Mouse (Mus musculus) spleen, adult 10 weeks (tissue): ENCODE results near the gene Sh3pxd2b. TPM values are rescaled to one million over a fixed set of nuclear protein-coding genes. Genes with fewer than 3 reads are reported as not detected.

ENCODE experiments used
- polyA plus RNA-seq: library from polyadenylated mRNA; stranded (reverse); fragments of 350-450 nt; fragmentation: Illumina TruSeq; extraction: RNeasy Lipid Tissue Mini Kit (QIAGEN cat#74804); gene quantifications from one replicate; pipeline ENCODE4 v1.2.3, GENCODE M21; 2015; ENCODE audit warnings: low replicate concordance; ENCODE audit not compliant: insufficient read depth

Gene Sh3pxd2b
- polyA plus RNA-seq, result 5.4 TPM

GRCm38 (mm10) chr11:32347607-32348432, at the start of gene Sh3pxd2b:
Gene Sh3pxd2b, plus strand, starts transcription at chr11:32347820.

GRCm38 (mm10) chr11:32299865-32300264, 47.8 kb upstream of the Sh3pxd2b start, which contains the start of gene Hbq1a:
Gene Hbq1a, plus strand, starts transcription at chr11:32300069.

GRCm38 (mm10) chr11:32454800-32455506, 107.3 kb downstream of the Sh3pxd2b start, which contains the start of gene Ubtd2:
Gene Ubtd2, plus strand, starts transcription at chr11:32455370.

Other genes with a start within 250 kb of the Sh3pxd2b start
- 46.0 TPM for gene Il9r, start 147.5 kb upstream of the Sh3pxd2b start, polyA plus RNA-seq
- 19.0 TPM for gene Snrnp25, start 142.4 kb upstream of the Sh3pxd2b start, polyA plus RNA-seq
- 2.0 TPM for gene Rhbdf1, start 125.5 kb upstream of the Sh3pxd2b start, polyA plus RNA-seq
- 21.2 TPM for gene Mpg, start 121.3 kb upstream of the Sh3pxd2b start, polyA plus RNA-seq
- gene Nprl3, start 80.1 kb upstream of the Sh3pxd2b start, polyA plus RNA-seq, result 33.4 TPM
- not detected for gene Hba-x, start 71.4 kb upstream of the Sh3pxd2b start, polyA plus RNA-seq
- gene Hba-a1, start 64.3 kb upstream of the Sh3pxd2b start, polyA plus RNA-seq, result 27,699 TPM
- gene Hbq1b, start 60.9 kb upstream of the Sh3pxd2b start, polyA plus RNA-seq, result 6.8 TPM
- gene Hba-a2, start 51.3 kb upstream of the Sh3pxd2b start, polyA plus RNA-seq, result 4,687 TPM
- 1.8 TPM for gene Hbq1a, start 47.8 kb upstream of the Sh3pxd2b start, polyA plus RNA-seq
- gene Ubtd2, start 107.5 kb downstream of the Sh3pxd2b start, polyA plus RNA-seq, result 5.8 TPM
- gene Efcab9, start 184.3 kb downstream of the Sh3pxd2b start, polyA plus RNA-seq, result 2.9 TPM
- 43.9 TPM for gene Stk10, start 185.5 kb downstream of the Sh3pxd2b start, polyA plus RNA-seq